Mouse (Mus musculus) adrenal gland (tissue): ENCODE data around the gene Rsad1.

Experiments used
- intact Hi-C: fragments of 180-260 bp; cut with DNase I; formaldehyde crosslinking; loops from one replicate; pipeline ENCODE4 v1.15.1; 2025

The Rsad1 gene

GRCm38 (mm10) chr11:94498093-94498996 is 50.7 kb downstream of the Rsad1 start:
- intact Hi-C loops: loop anchor here (5.0 kb wide), 1 partner anchor 39 kb away; no protein-coding TSS in a partner anchor

DNA sequence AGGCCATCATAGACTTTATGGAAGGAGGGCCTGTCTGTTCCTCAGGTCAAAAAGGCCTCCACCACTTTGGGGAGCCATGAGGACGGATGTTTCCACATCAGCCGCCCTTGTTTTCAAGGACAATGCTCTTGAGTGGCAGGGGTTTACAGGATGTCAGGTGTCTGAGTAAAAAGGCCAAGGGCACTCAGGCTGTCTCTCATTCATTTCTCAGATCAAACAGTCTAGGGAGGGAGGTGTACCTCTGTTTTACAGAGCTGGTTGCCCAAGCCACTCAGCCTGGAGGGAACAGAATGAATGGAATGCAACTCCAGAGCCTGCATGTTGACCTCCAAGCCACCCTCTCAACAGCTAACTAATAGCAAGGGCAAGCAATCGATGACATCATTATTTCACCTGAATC is 53.6 kb downstream of the Rsad1 start:
- intact Hi-C loops: loop anchor here (5.0 kb wide), 1 partner anchor 42 kb away; no protein-coding TSS in a partner anchor

GRCm38 (mm10) chr11:94491749-94492099 is 57.3 kb downstream of the Rsad1 start:
- intact Hi-C loops: no loop called here

DNA sequence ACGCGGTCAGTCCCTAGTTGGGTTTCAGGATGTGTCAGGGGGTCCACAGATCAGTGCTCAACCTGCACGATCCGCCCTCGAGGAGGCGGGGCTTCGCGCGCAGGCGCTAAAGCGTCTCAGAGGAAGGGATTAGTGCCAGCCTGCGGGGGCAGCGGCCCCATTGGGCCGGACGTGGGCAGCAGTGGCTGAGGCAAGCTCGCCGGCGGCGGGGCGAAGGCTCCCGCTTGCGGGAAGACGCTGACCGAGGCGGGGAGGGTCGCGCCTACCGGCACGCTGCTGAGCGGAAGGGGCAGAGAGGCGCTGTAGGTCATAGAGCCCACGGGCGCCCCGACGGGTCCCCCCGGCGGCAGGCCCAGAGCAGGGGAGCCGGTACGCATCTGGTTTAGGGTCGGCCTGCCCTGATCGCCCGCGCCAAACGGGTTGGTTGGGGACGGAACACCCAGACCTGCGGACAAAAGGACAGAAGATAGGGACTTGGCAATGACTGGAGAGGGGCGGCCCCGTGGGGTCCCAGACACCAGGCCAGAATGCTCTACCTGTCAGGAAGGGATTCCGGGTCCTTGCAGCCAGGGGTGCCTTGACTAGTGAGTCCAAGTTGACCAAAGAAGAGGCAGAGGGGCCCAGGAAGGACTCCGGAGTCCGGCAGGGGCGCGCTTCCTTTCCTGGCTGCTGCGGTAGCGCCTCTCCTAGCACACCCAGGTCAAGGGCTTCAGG is 57.9 kb downstream of the Rsad1 start:
- intact Hi-C loops: no loop called here
